Mouse (Mus musculus): Measurements from ENCODE around the gene Srd5a1. TPM values are rescaled to one million over a fixed set of nuclear protein-coding genes. Genes with fewer than 3 reads are reported as not detected.

The Srd5a1 gene
- total and polyA plus RNA-seq, 3 experiments: 7.7 to 10.5 TPM; not detected in 1

DNA sequence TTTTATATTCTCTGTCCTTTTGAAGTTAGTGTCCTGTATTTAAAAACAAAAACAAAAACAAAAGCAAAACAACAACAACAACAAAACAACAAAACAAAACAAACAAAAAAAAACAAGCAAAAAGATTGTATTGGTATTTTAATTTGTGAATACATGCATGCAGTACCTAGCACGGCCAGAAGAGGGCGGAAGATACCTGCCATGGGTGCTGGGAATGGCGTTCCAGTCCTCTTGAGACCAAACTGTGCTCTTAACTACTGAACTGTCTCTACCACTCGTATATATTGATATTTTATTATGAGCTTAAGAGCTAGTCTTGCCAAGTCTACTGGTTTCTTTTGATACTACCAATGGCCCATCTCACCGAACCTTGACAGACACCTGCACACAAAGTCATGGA lies 58.2 kb downstream of the Srd5a1 start:
- Histone ChIP-seq H3K79me2 (ENCODE audit: control insufficient read depth, insufficient read depth, low read length, poor library complexity) (no peaks in the 10 kb centered on the region), H3K27me3 (ENCODE audit: control insufficient read depth in 1 of 2, insufficient read depth in 2 of 2, low read length in 2 of 2) (no peaks in the 10 kb centered on the region; a peak in 1 of 4 replicates), H3K9ac (ENCODE audit: control insufficient read depth, low read depth, low read length, poor library complexity, severe bottlenecking) (no peak overlapping the region), H3K27ac (ENCODE audit: control insufficient read depth, low read depth, low read length) (no peak overlapping the region), H3K4me1 (ENCODE audit: control insufficient read depth in 1 of 2, insufficient read depth in 2 of 2, low read length in 2 of 2) (no peaks in the 10 kb centered on the region), H3K9me3 (replicated peaks; ENCODE audit: insufficient read depth, low read length) (no peaks in the 10 kb centered on the region), H3K36me3 (ENCODE audit: control insufficient read depth in 1 of 2, insufficient read depth in 2 of 2, low read length in 2 of 2) (no peaks in the 10 kb centered on the region), H3K4me3 (ENCODE audit: control insufficient read depth in 1 of 2, insufficient read depth in 1 of 2, low read depth in 2 of 2, low read length in 2 of 2) (no peak overlapping the region)
- DNase-seq (ENCODE audit: low read depth, low spot score): peak; percentile 62
- TF ChIP-seq CTCF (IDR thresholded peaks at IDR 0.05 in 2 of 3, conservative IDR thresholded peaks at IDR 0.05 in 1 of 3; ENCODE audit: control insufficient read depth in 1 of 3, insufficient read depth in 1 of 3, low read depth in 2 of 3, low read length in 3 of 3, poor library complexity in 1 of 3, severe bottlenecking in 1 of 3) (peak; percentile 54 to 62 (median 60)), NELFE (IDR thresholded peaks at IDR 0.05; ENCODE audit: low read depth, low read length) (no peak), SMC3 (IDR thresholded peaks at IDR 0.05; ENCODE audit: low read depth, low read length) (peak; percentile 69), ZC3H11A (IDR thresholded peaks at IDR 0.05; ENCODE audit: low read depth, low read length) (peak; percentile 54), RAD21 (IDR thresholded peaks at IDR 0.05; ENCODE audit: low read depth, low read length) (peak; percentile 61)

DNA sequence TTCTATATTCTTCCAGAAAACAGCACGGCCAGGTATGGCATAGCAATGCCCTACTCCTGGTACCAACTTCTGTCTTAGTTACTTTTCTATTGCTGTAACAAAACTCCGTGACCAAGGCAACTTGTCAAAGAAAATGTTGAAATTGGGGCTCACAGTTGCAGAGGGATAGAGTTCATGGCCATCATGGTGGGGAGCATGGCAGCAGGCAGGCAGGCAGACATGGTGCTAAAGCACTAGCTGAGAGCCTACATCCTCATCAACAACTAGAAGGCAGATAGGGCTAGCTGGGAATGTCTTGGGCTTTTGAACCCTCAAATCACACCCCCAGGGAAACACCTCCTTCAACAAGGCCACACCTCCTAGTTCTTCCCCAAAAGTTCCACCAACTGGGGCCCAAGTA lies 60.4 kb downstream of the Srd5a1 start:
- Histone ChIP-seq H3K27me3 (ENCODE audit: control insufficient read depth in 1 of 2, insufficient read depth in 2 of 2, low read length in 2 of 2) (peaks cover 0 to 1% of the 10 kb centered on the region in 2 experiments; a peak in 1 of 4 replicates), H3K4me3 (ENCODE audit: control insufficient read depth in 1 of 2, insufficient read depth in 1 of 2, low read depth in 2 of 2, low read length in 2 of 2) (no peak overlapping the region), H3K79me2 (ENCODE audit: control insufficient read depth, insufficient read depth, low read length, poor library complexity) (no peaks in the 10 kb centered on the region), H3K9me3 (replicated peaks; ENCODE audit: insufficient read depth, low read length) (no peaks in the 10 kb centered on the region), H3K4me1 (ENCODE audit: control insufficient read depth in 1 of 2, insufficient read depth in 2 of 2, low read length in 2 of 2) (no peaks in the 10 kb centered on the region), H3K9ac (ENCODE audit: control insufficient read depth, low read depth, low read length, poor library complexity, severe bottlenecking) (no peak overlapping the region), H3K36me3 (ENCODE audit: control insufficient read depth in 1 of 2, insufficient read depth in 2 of 2, low read length in 2 of 2) (no peaks in the 10 kb centered on the region), H3K27ac (ENCODE audit: control insufficient read depth, low read depth, low read length) (no peak overlapping the region)
- no peak for TF ChIP-seq JUND (IDR thresholded peaks at IDR 0.05; ENCODE audit: low read depth, low read length)
- TF ChIP-seq POLR2AphosphoS2 (IDR thresholded peaks at IDR 0.05; ENCODE audit: low read length): no peak
- no peak for TF ChIP-seq ELF1 (IDR thresholded peaks at IDR 0.05; ENCODE audit: low read depth, low read length)
- no peak for TF ChIP-seq SIN3A (IDR thresholded peaks at IDR 0.05; ENCODE audit: low read length)
- TF ChIP-seq POLR2A (IDR thresholded peaks at IDR 0.05; ENCODE audit: control insufficient read depth in 1 of 2, insufficient read depth in 1 of 2, low read depth in 1 of 2, low read length in 2 of 2, poor library complexity in 1 of 2): no peak
- TF ChIP-seq CTCF (IDR thresholded peaks at IDR 0.05 in 2 of 3, conservative IDR thresholded peaks at IDR 0.05 in 1 of 3; ENCODE audit: control insufficient read depth in 1 of 3, insufficient read depth in 1 of 3, low read depth in 2 of 3, low read length in 3 of 3, poor library complexity in 1 of 3, severe bottlenecking in 1 of 3): no peak
- TF ChIP-seq KAT2A (conservative IDR thresholded peaks at IDR 0.05; ENCODE audit: low read depth, low read length): no peak
- TF ChIP-seq ZC3H11A (IDR thresholded peaks at IDR 0.05; ENCODE audit: low read depth, low read length): no peak
- TF ChIP-seq POLR2AphosphoS5 (IDR thresholded peaks at IDR 0.05; ENCODE audit: borderline replicate concordance, low read depth, low read length): no peak
- no peak for TF ChIP-seq UBTF (IDR thresholded peaks at IDR 0.05; ENCODE audit: borderline replicate concordance, insufficient read depth, low read depth, low read length)
- no peak for TF ChIP-seq BHLHE40 (IDR thresholded peaks at IDR 0.05; ENCODE audit: borderline replicate concordance, low read depth, low read length)
- no peak for TF ChIP-seq RAD21 (IDR thresholded peaks at IDR 0.05; ENCODE audit: low read depth, low read length)
- TF ChIP-seq GABPA (IDR thresholded peaks at IDR 0.05; ENCODE audit: low read depth, low read length): no peak
- no peak for TF ChIP-seq USF2 (IDR thresholded peaks at IDR 0.05; ENCODE audit: borderline replicate concordance in 1 of 2, insufficient read depth in 1 of 2, low read depth in 1 of 2, low read length in 2 of 2)
- no peak for DNase-seq (ENCODE audit: low read depth, low spot score)
